ENCODE assay signal across 24 mouse cellular contexts in genomic region chr9:71799598-71799997, GRCm38 (mm10). TPM values are rescaled to one million over a fixed set of nuclear protein-coding genes. Genes with fewer than 3 reads are reported as not detected.
DNase-seq lines count a peak whose midpoint lies in the region; ATAC-seq lines count a peak whose summit lies in the region.
"Had no signal": no experiment of that assay in that cellular context is flagged by ENCODE, and none has a peak within 500 bp of the region (broad histone marks: within the 10 kb centered on the region; RNA-seq: fewer than 3 reads in every experiment).

No protein-coding gene starts in this region.

- H3K27me3 ChIP-seq in kidney, embryonic 16.5 days (ENCODE audit: insufficient read depth, low read length): no peaks in the 10 kb centered on the region
- H3K27me3 ChIP-seq: embryonic facial prominence, embryonic 13.5 days; forebrain, embryonic 15.5 days; hindbrain, embryonic 12.5 days; hindbrain, embryonic 15.5 days had no signal

- H3K9ac ChIP-seq in kidney, embryonic 16.5 days (replicated peaks; ENCODE audit: low read length): no peak overlapping the region
- H3K9ac ChIP-seq: embryonic facial prominence, embryonic 13.5 days; forebrain, embryonic 12.5 days; forebrain, embryonic 15.5 days; hindbrain, embryonic 12.5 days; hindbrain, embryonic 15.5 days had no signal

- H3K4me3 ChIP-seq in kidney, embryonic 16.5 days (ENCODE audit: low read length): no peak overlapping the region
- H3K4me3 ChIP-seq: embryonic facial prominence, embryonic 10.5 days; embryonic facial prominence, embryonic 13.5 days; erythroblast, embryonic 14.5 days; forebrain, embryonic 12.5 days; forebrain, embryonic 15.5 days; heart, adult 2 months; hindbrain, embryonic 12.5 days; hindbrain, embryonic 15.5 days had no signal

- no peak for ATAC-seq in kidney, embryonic 16.5 days (ENCODE audit: low FRiP score, low TSS enrichment)
- ATAC-seq: CD4-positive, CD25-positive, alpha-beta regulatory T cell, adult 4 months; forebrain, embryonic 15.5 days had no signal

- no peak overlapping the region for H3K4me2 ChIP-seq in kidney, embryonic 16.5 days (replicated peaks; ENCODE audit: low read depth, low read length)
- H3K4me2 ChIP-seq: embryonic facial prominence, embryonic 13.5 days; forebrain, embryonic 12.5 days; forebrain, embryonic 15.5 days; heart, embryonic 11.5 days; hindbrain, embryonic 12.5 days; hindbrain, embryonic 15.5 days had no signal

- H3K4me1 ChIP-seq in kidney, embryonic 16.5 days (ENCODE audit: insufficient read depth, low read length): 0 out of 2 replicates have a peak, but pooled peaks cover 2% of the 10 kb centered on the region
- H3K4me1 ChIP-seq: forebrain, embryonic 12.5 days; forebrain, embryonic 15.5 days; hindbrain, embryonic 12.5 days; hindbrain, embryonic 15.5 days had no signal

- no peaks in the 10 kb centered on the region for H3K36me3 ChIP-seq in kidney, embryonic 16.5 days (ENCODE audit: insufficient read depth, low read length)
- H3K36me3 ChIP-seq: embryonic facial prominence, embryonic 10.5 days; embryonic facial prominence, embryonic 13.5 days; forebrain, embryonic 12.5 days; forebrain, embryonic 15.5 days; hindbrain, embryonic 12.5 days; hindbrain, embryonic 15.5 days had no signal

- 75% methylated on average over 5 of the region's 5 CpGs for WGBS in kidney, embryonic 16.5 days

- H3K9me3 ChIP-seq in kidney, embryonic 16.5 days (ENCODE audit: low read length): no peaks in the 10 kb centered on the region
- H3K9me3 ChIP-seq: embryonic facial prominence, embryonic 10.5 days; embryonic facial prominence, embryonic 13.5 days; forebrain, embryonic 12.5 days; forebrain, embryonic 15.5 days; hindbrain, embryonic 12.5 days; hindbrain, embryonic 15.5 days had no signal

- no peak overlapping the region for H3K27ac ChIP-seq in kidney, embryonic 16.5 days (ENCODE audit: low read length)
- H3K27ac ChIP-seq: embryonic facial prominence, embryonic 10.5 days; embryonic facial prominence, embryonic 13.5 days; forebrain, embryonic 12.5 days; forebrain, embryonic 15.5 days; heart, adult 2 months; hindbrain, embryonic 12.5 days; hindbrain, embryonic 15.5 days had no signal

- peak; percentile 59 for DNase-seq in kidney, adult 18-20 months
- no peak for DNase-seq in kidney, postnatal 10 days
- peak; percentile 56 for DNase-seq in kidney, adult 9 months
- DNase-seq in kidney, postnatal 36 days: peak; percentile 53 to 62
- no peak for DNase-seq in thymus, postnatal 0 days (ENCODE audit: low spot score)
- DNase-seq: adrenal gland, adult 2 months; adrenal gland, postnatal 14 days; cerebellum, adult 11-12 months; cerebellum, adult 8-10 months; cerebellum, postnatal 10 days; cerebellum, postnatal 36 days; embryo, embryonic 11 days; gastrocnemius, postnatal 25 days; heart, adult 2 months had no signal

RNA-seq across cellular contexts. Expression of gene Cgnl1, which starts 28.2 kb away (rescaled TPM):
- polyA plus RNA-seq in kidney, embryonic 16.5 days (2015; fragmentation: Nextera tagmentation; extraction: Ambion mirVana): 30.9 and 33.2 TPM in 2 replicates
- 1.1 TPM in 2 replicates for polyA plus RNA-seq in thymus, postnatal 0 days (2015; fragmentation: Nextera tagmentation; extraction: Ambion mirVana)
- polyA plus RNA-seq: CD4-positive, CD25-positive, alpha-beta regulatory T cell, adult 4 months; erythroblast, embryonic 14.5 days had no signal

Comparison
In these comparisons a context has a peak if more than half of its experiments do, and no peak if none do; other contexts are left out.
1. DNase-seq: peak in kidney, adult 18-20 months (single experiment), kidney, adult 9 months (single experiment) and kidney, postnatal 36 days (2 of 2); none in kidney, postnatal 10 days (single experiment) and thymus, postnatal 0 days (single experiment).
2. RNA of gene Cgnl1, which starts 28.2 kb away (polyA plus RNA-seq): 30.9 to 33.2 TPM in kidney, embryonic 16.5 days; 1.1 TPM in thymus, postnatal 0 days; every median in the first group is over 10 times any median in the second.